Comparison of ENCODE assay signal across 8 mouse cellular contexts in the genomic region with DNA sequence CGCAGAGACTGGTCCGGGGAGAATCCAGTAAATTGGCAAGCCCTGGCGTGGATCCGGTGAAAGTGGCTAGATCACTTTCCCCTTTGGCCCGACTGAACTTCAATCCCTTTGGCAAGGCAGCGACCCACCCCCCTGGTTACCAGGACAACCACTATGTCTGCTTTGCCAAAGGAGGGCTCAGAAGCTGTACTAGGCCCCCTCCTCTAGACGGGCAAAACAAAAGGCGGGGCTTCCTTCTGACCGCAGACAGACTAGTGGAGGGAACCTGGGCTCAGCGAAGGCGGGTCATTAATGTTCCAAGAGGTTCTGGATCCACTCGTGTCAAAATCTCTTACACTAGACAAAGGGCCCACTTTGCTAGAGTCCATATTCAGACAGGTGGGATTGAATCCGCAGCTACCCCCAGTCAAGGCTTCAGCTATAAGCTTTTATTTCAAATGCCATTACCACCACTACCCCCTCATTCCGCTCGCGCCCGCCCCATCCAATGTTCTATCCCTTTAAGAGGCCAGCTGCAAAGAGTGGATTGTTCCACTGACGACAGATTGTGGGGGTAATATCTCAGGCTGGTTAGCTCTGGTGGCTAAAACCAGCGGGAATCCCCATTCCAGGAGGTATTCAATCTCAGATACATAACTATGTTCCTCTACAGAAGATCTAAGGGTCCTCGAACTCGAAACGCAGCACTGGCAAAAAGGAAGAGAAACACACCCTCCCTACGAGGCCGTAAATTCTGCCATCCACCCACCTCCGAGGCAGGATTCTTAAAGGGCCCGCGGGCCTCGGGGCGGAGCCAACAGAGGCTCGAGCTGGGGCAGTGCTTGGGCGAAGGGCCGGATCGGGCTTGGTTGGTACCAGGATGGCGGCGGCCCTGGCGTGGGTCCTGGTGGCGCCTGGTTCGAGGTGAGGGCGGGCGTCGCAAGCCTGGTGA. TPM values are rescaled to one million over a fixed set of nuclear protein-coding genes. Genes with fewer than 3 reads are reported as not detected.
DNase-seq lines count a peak whose midpoint lies in the region; ATAC-seq lines count a peak whose summit lies in the region.

No protein-coding gene starts in this region.

- peak overlapping the region; percentile 95 for H3K27ac ChIP-seq in embryonic facial prominence, embryonic 10.5 days (replicated peaks)
- H3K27ac ChIP-seq in limb, embryonic 13.5 days: peak overlapping the region; percentile 89
- H3K27ac ChIP-seq in midbrain, embryonic 14.5 days (replicated peaks; ENCODE audit: low read depth, low read length): peak overlapping the region; percentile 88

- H3K4me2 ChIP-seq in limb, embryonic 13.5 days (replicated peaks): peak overlapping the region; percentile 89
- peak overlapping the region; percentile 83 for H3K4me2 ChIP-seq in midbrain, embryonic 14.5 days (ENCODE audit: low read length)

- no peaks in the 10 kb centered on the region for H3K9me3 ChIP-seq in embryonic facial prominence, embryonic 10.5 days
- H3K9me3 ChIP-seq in limb, embryonic 13.5 days: no peaks in the 10 kb centered on the region
- H3K9me3 ChIP-seq in midbrain, embryonic 14.5 days (ENCODE audit: control insufficient read depth, low read length): no peaks in the 10 kb centered on the region

- ATAC-seq in limb, embryonic 13.5 days (ENCODE audit: low FRiP score, low read depth): peak; percentile 89
- peak; percentile 90 for ATAC-seq in midbrain, embryonic 14.5 days (ENCODE audit: low FRiP score, low TSS enrichment)

- peaks cover 74% of the 10 kb centered on the region for H3K4me1 ChIP-seq in embryonic facial prominence, embryonic 10.5 days
- peaks cover 56% of the 10 kb centered on the region for H3K4me1 ChIP-seq in limb, embryonic 13.5 days
- H3K4me1 ChIP-seq in midbrain, embryonic 14.5 days (ENCODE audit: control insufficient read depth, insufficient read depth, low read length): peaks cover 38% of the 10 kb centered on the region

- peaks cover 59% of the 10 kb centered on the region for H3K36me3 ChIP-seq in embryonic facial prominence, embryonic 10.5 days (replicated peaks)
- peaks cover 52% of the 10 kb centered on the region for H3K36me3 ChIP-seq in limb, embryonic 13.5 days
- H3K36me3 ChIP-seq in midbrain, embryonic 14.5 days (ENCODE audit: control insufficient read depth, insufficient read depth, low read length): peaks cover 56% of the 10 kb centered on the region

- peak overlapping the region; percentile 83 for H3K9ac ChIP-seq in limb, embryonic 13.5 days
- H3K9ac ChIP-seq in midbrain, embryonic 14.5 days (replicated peaks; ENCODE audit: low read length): peak overlapping the region; percentile 80

- under 1% methylated on average over 41 of the region's 41 CpGs for WGBS in embryonic facial prominence, embryonic 10.5 days
- WGBS in limb, embryonic 13.5 days: under 1% methylated on average over 41 of the region's 41 CpGs
- under 1% methylated on average over 41 of the region's 41 CpGs for WGBS in midbrain, embryonic 14.5 days

- DNase-seq in urinary bladder, adult 18-20 months (ENCODE audit: low spot score in 2 of 2): peak; percentile 79 to 83
- DNase-seq in urinary bladder, postnatal 10 days (ENCODE audit: low spot score): no peak
- peak; percentile 91 for DNase-seq in embryonic facial prominence, embryonic 10.5 days (ENCODE audit: low spot score)
- peak; percentile 99 for DNase-seq in heart, adult 11 months
- DNase-seq in kidney, adult 11 months: peak; percentile 90
- peak; percentile 95 for DNase-seq in midbrain, embryonic 14.5 days
- DNase-seq in spleen, adult 12 weeks (ENCODE audit: low spot score): peak; percentile 88

- H3K27me3 ChIP-seq in embryonic facial prominence, embryonic 10.5 days (replicated peaks; ENCODE audit: low read depth, poor library complexity, severe bottlenecking): no peaks in the 10 kb centered on the region
- H3K27me3 ChIP-seq in limb, embryonic 13.5 days: no peaks in the 10 kb centered on the region
- H3K27me3 ChIP-seq in midbrain, embryonic 14.5 days (ENCODE audit: control insufficient read depth, insufficient read depth, low read length): no peaks in the 10 kb centered on the region

- peak overlapping the region; percentile 79 for H3K4me3 ChIP-seq in embryonic facial prominence, embryonic 10.5 days
- H3K4me3 ChIP-seq in limb, embryonic 13.5 days: peak overlapping the region; percentile 73
- H3K4me3 ChIP-seq in midbrain, embryonic 14.5 days (replicated peaks; ENCODE audit: low read depth, low read length): peak overlapping the region; percentile 85

RNA-seq across cellular contexts. Expression of a gene that starts 0.9 kb away (rescaled TPM):
- polyA plus RNA-seq in embryonic facial prominence, embryonic 10.5 days (2016; fragmentation: Nextera tagmentation; extraction: Ambion mirVana): 154 and 157 TPM in 2 replicates
- 127 and 130 TPM in 2 replicates for polyA plus RNA-seq in limb, embryonic 13.5 days (2015; fragmentation: Nextera tagmentation; extraction: Ambion mirVana)
- polyA plus RNA-seq in midbrain, embryonic 14.5 days (2014; fragmentation: Nextera tagmentation; extraction: Ambion mirVana): 86.8 and 97.7 TPM in 2 replicates

RNA-seq across cellular contexts. Expression of a gene that starts 5.5 kb away (rescaled TPM):
- 63.4 and 67.3 TPM in 2 replicates for polyA plus RNA-seq in embryonic facial prominence, embryonic 10.5 days (2016; fragmentation: Nextera tagmentation; extraction: Ambion mirVana)
- polyA plus RNA-seq in limb, embryonic 13.5 days (2015; fragmentation: Nextera tagmentation; extraction: Ambion mirVana): 43.7 and 46.5 TPM in 2 replicates
- 119 and 120 TPM in 2 replicates for polyA plus RNA-seq in midbrain, embryonic 14.5 days (2014; fragmentation: Nextera tagmentation; extraction: Ambion mirVana)

RNA-seq across cellular contexts. Expression of a gene that starts 8.1 kb away (rescaled TPM):
- polyA plus RNA-seq in embryonic facial prominence, embryonic 10.5 days (2016; fragmentation: Nextera tagmentation; extraction: Ambion mirVana): 8.4 and 9.1 TPM in 2 replicates
- 13.4 and 15.5 TPM in 2 replicates for polyA plus RNA-seq in limb, embryonic 13.5 days (2015; fragmentation: Nextera tagmentation; extraction: Ambion mirVana)
- polyA plus RNA-seq in midbrain, embryonic 14.5 days (2014; fragmentation: Nextera tagmentation; extraction: Ambion mirVana): 3.4 and 4.9 TPM in 2 replicates

RNA-seq across cellular contexts. Expression of a gene that starts 10.1 kb away (rescaled TPM):
- polyA plus RNA-seq in embryonic facial prominence, embryonic 10.5 days (2016; fragmentation: Nextera tagmentation; extraction: Ambion mirVana): 18.9 and 20.3 TPM in 2 replicates
- 18.4 and 19.6 TPM in 2 replicates for polyA plus RNA-seq in limb, embryonic 13.5 days (2015; fragmentation: Nextera tagmentation; extraction: Ambion mirVana)
- 14.1 and 18.2 TPM in 2 replicates for polyA plus RNA-seq in midbrain, embryonic 14.5 days (2014; fragmentation: Nextera tagmentation; extraction: Ambion mirVana)

RNA-seq across cellular contexts. Expression of a gene that starts 12.0 kb away (rescaled TPM):
- 0.48 and 0.96 TPM in 2 replicates for polyA plus RNA-seq in embryonic facial prominence, embryonic 10.5 days (2016; fragmentation: Nextera tagmentation; extraction: Ambion mirVana)
- 1.5 and 1.7 TPM in 2 replicates for polyA plus RNA-seq in limb, embryonic 13.5 days (2015; fragmentation: Nextera tagmentation; extraction: Ambion mirVana)
- polyA plus RNA-seq in midbrain, embryonic 14.5 days (2014; fragmentation: Nextera tagmentation; extraction: Ambion mirVana): 0.89 and 1.4 TPM in 2 replicates
